Mouse (Mus musculus): ENCODE data around the gene Ptprr. TPM values are rescaled to one million over a fixed set of nuclear protein-coding genes. Genes with fewer than 3 reads are reported as not detected.

Ptprr gene
- not detected in 2 replicates for polyA plus RNA-seq (2012; ENCODE audit: insufficient read depth, insufficient read length, missing spikeins)

GRCm38 (mm10) chr10:116017845-116018479 lies at the start of gene Ptprr:
TSS of gene Ptprr (plus strand) at chr10:116018213.
- Histone ChIP-seq H3K4me1 (ENCODE audit: control insufficient read depth, insufficient read depth, low read length) (no peaks in the 10 kb centered on the region), H3K27ac (ENCODE audit: insufficient read depth, low read depth, low read length) (no peak within 1 kb of the TSS), H3K4me3 (ENCODE audit: insufficient read depth, low read length) (no peak within 1 kb of the TSS)
- TF ChIP-seq CTCF (IDR thresholded peaks at IDR 0.05; ENCODE audit: low read depth, low read length) (no peak), POLR2A (IDR thresholded peaks at IDR 0.05; ENCODE audit: borderline replicate concordance, low read depth, low read length) (no peak)

- Histone ChIP-seq H3K4me1 (ENCODE audit: control insufficient read depth, insufficient read depth, low read length) (no peaks in the 10 kb centered on the region), H3K4me3 (ENCODE audit: insufficient read depth, low read length) (no peak overlapping the region), H3K27ac (ENCODE audit: insufficient read depth, low read depth, low read length) (no peak overlapping the region)
- TF ChIP-seq CTCF (IDR thresholded peaks at IDR 0.05; ENCODE audit: low read depth, low read length) (no peak), POLR2A (IDR thresholded peaks at IDR 0.05; ENCODE audit: borderline replicate concordance, low read depth, low read length) (no peak)
These were observed 41.7 kb upstream of the Ptprr start for GRCm38 (mm10) chr10:115976345-115976744.

DNA sequence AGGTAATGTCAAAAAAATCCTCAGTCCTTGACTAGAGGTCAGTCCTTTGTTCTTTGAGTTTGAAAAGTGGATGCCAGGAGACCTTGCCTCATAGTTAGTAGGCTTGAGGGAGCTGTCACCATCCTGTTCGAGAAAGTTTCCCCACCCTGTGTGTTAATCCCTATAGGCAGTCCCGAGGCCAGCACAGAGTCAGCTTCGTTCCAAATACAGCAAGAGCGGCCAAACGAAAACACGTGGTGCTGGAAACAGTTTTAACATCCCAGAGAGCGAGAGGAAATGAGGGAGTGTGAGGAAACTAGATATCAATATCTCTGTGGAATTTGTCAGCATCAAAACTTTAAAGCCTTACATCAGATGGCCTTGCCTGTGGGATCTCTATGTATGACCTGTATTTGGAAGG lies 39.0 kb upstream of the Ptprr start:
- no peak overlapping the region for H3K27ac ChIP-seq (ENCODE audit: insufficient read depth, low read depth, low read length)
- H3K4me3 ChIP-seq (ENCODE audit: insufficient read depth, low read length) = no peak overlapping the region
- TF ChIP-seq POLR2A (IDR thresholded peaks at IDR 0.05; ENCODE audit: borderline replicate concordance, low read depth, low read length) = no peak
- no peak for TF ChIP-seq CTCF (IDR thresholded peaks at IDR 0.05; ENCODE audit: low read depth, low read length)
- no peaks in the 10 kb centered on the region for H3K4me1 ChIP-seq (ENCODE audit: control insufficient read depth, insufficient read depth, low read length)

GRCm38 (mm10) chr10:115980018-115980417 lies 38.0 kb upstream of the Ptprr start:
- TF ChIP-seq CTCF (IDR thresholded peaks at IDR 0.05; ENCODE audit: low read depth, low read length) (no peak), POLR2A (IDR thresholded peaks at IDR 0.05; ENCODE audit: borderline replicate concordance, low read depth, low read length) (no peak)
- H3K27ac ChIP-seq (ENCODE audit: insufficient read depth, low read depth, low read length) = no peak overlapping the region
- H3K4me3 ChIP-seq (ENCODE audit: insufficient read depth, low read length) = no peak overlapping the region
- no peaks in the 10 kb centered on the region for H3K4me1 ChIP-seq (ENCODE audit: control insufficient read depth, insufficient read depth, low read length)

DNA sequence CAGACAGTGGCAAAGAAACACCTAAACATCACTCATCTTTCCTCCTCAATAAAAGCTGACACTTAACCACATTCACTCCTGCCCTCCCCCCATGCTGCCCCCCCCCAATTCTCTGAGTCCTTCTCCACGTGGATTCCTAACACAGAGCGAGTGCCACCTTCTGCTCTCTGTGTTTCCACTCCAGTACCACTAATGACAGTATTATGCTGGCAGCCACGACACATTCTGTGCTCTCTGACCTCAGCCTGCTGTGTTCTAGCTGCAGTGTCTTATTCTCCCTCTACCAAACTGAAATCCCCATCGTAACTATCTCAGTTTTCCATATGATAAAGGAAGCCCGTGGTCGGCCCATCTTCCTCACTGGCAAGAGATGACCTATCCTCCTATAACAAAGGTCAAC lies 33.7 kb upstream of the Ptprr start:
- H3K27ac ChIP-seq (ENCODE audit: insufficient read depth, low read depth, low read length) = no peak overlapping the region
- no peak overlapping the region for H3K4me3 ChIP-seq (ENCODE audit: insufficient read depth, low read length)
- TF ChIP-seq CTCF (IDR thresholded peaks at IDR 0.05; ENCODE audit: low read depth, low read length) (no peak), POLR2A (IDR thresholded peaks at IDR 0.05; ENCODE audit: borderline replicate concordance, low read depth, low read length) (no peak)
- no peaks in the 10 kb centered on the region for H3K4me1 ChIP-seq (ENCODE audit: control insufficient read depth, insufficient read depth, low read length)

DNA sequence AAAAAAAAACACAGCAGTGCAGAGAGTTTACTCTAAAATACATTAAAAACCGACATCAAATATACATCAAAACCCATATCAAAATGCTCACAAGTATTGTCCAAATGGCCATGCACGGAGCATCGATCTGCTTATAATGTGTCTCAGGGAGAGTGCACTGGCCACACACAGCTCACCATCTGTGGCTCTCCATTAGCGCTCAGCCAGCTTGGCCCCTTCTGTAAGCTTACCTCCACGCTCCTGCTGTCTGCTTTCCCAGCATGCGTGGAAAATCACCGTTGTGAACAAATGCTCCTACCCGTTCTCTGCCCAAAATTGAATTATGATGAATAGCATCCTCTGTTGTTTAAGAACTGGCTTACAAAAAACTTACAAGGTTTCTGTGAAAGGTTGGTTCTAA lies 16.2 kb upstream of the Ptprr start:
- Histone ChIP-seq H3K4me3 (ENCODE audit: insufficient read depth, low read length) (no peak overlapping the region), H3K4me1 (ENCODE audit: control insufficient read depth, insufficient read depth, low read length) (no peaks in the 10 kb centered on the region), H3K27ac (ENCODE audit: insufficient read depth, low read depth, low read length) (no peak overlapping the region)
- TF ChIP-seq POLR2A (IDR thresholded peaks at IDR 0.05; ENCODE audit: borderline replicate concordance, low read depth, low read length) (no peak), CTCF (IDR thresholded peaks at IDR 0.05; ENCODE audit: low read depth, low read length) (no peak)

DNA sequence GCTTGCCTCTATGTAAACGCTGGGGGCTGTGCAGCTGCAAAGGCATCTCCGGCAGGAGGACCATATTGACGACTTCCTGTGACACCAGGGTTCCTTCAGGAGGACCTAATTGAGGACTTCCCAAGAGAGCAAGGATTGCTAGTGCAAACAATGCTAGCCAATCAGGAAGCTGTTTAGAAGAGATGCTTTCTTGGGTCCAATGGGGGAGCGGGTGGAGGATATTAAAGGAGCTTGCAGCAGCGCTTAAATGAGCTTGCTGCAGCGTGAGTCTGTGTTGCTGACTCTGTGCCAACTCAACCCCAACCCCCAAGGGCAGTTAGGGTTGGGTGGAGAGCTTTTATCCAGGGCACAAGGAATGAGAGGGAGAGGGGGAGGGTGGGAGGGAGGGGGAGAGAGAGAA lies 11.3 kb upstream of the Ptprr start:
- TF ChIP-seq CTCF (IDR thresholded peaks at IDR 0.05; ENCODE audit: low read depth, low read length) (no peak), POLR2A (IDR thresholded peaks at IDR 0.05; ENCODE audit: borderline replicate concordance, low read depth, low read length) (no peak)
- Histone ChIP-seq H3K4me1 (ENCODE audit: control insufficient read depth, insufficient read depth, low read length) (no peaks in the 10 kb centered on the region), H3K27ac (ENCODE audit: insufficient read depth, low read depth, low read length) (no peak overlapping the region), H3K4me3 (ENCODE audit: insufficient read depth, low read length) (no peak overlapping the region)

GRCm38 (mm10) chr10:116018480-116018891 lies 473 bp downstream of the Ptprr start:
- Histone ChIP-seq H3K4me3 (ENCODE audit: insufficient read depth, low read length) (no peak overlapping the region), H3K4me1 (ENCODE audit: control insufficient read depth, insufficient read depth, low read length) (no peaks in the 10 kb centered on the region), H3K27ac (ENCODE audit: insufficient read depth, low read depth, low read length) (no peak overlapping the region)
- TF ChIP-seq POLR2A (IDR thresholded peaks at IDR 0.05; ENCODE audit: borderline replicate concordance, low read depth, low read length) = no peak
- no peak for TF ChIP-seq CTCF (IDR thresholded peaks at IDR 0.05; ENCODE audit: low read depth, low read length)

DNA sequence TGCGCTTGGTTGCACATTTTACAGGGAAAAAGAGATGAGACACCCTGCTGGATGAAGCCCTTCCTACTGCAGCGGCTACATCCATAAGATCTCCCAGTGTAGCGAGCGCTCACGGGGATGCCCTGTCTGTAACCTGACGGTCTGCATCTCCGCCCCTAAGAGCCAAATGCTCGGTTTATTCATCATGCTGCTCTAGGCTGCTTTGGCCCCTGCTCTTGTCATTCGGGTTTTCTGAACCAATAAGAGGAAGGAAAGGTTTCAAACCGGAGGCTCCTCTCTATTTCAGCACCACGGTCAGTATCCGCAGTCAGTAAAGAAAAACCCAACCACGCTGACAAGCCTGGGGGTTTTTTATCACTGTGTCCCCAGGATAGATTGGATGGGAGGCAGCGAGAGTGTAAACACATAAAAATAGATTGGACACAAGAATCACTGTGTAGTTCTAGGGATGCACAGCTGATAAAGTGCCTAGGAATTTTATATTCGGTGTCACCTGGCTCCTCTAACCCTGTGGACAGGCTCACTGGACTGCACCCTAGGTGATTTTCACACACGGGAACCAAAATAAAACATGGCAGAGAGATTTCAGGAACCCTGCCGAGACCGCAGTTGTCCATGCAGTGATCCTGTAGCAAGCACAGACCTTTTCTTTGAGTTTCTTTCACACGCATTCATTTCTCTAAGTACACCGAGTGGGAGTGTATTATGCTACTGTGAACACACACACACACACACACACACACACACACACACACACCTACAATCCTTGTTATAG lies 1.3 kb downstream of the Ptprr start:
- no peaks in the 10 kb centered on the region for H3K4me1 ChIP-seq (ENCODE audit: control insufficient read depth, insufficient read depth, low read length)
- H3K4me3 ChIP-seq (ENCODE audit: insufficient read depth, low read length) = no peak overlapping the region
- H3K27ac ChIP-seq (ENCODE audit: insufficient read depth, low read depth, low read length) = no peak overlapping the region
- TF ChIP-seq POLR2A (IDR thresholded peaks at IDR 0.05; ENCODE audit: borderline replicate concordance, low read depth, low read length) = no peak
- TF ChIP-seq CTCF (IDR thresholded peaks at IDR 0.05; ENCODE audit: low read depth, low read length) = no peak

GRCm38 (mm10) chr10:116021081-116021480 lies 3.1 kb downstream of the Ptprr start:
- Histone ChIP-seq H3K4me3 (ENCODE audit: insufficient read depth, low read length) (no peak overlapping the region), H3K27ac (ENCODE audit: insufficient read depth, low read depth, low read length) (no peak overlapping the region), H3K4me1 (ENCODE audit: control insufficient read depth, insufficient read depth, low read length) (no peaks in the 10 kb centered on the region)
- TF ChIP-seq POLR2A (IDR thresholded peaks at IDR 0.05; ENCODE audit: borderline replicate concordance, low read depth, low read length) (no peak), CTCF (IDR thresholded peaks at IDR 0.05; ENCODE audit: low read depth, low read length) (no peak)
